Mouse (Mus musculus): ENCODE measurements around the gene Ralgps1.

DNA sequence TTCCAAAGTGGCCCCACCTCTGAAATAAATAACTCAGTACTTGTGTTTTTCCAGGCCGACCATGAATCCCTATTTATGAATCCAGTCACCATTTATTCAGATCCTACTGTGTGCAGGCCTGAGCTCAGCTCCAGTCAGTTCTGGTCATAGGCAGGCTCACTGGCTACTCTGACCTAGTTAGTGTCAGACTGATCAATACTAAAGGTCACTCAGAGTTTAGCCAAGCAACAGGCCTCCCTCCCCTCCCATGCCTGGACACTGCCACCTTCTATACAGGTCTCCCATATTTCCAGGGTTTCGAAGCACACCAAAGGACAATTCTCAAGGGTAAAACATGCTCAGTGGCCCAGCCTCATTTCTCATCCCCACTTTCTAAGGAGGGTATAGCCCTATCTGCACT lies 100.7 kb downstream of the Ralgps1 start:
- TF ChIP-seq CTCF (IDR thresholded peaks at IDR 0.05) (no peak), EP300 (IDR thresholded peaks at IDR 0.05) (no peak)
